Comparison of ENCODE assay signal across 8 mouse cellular contexts in genomic region chr5:113372995-113373950, GRCm38 (mm10). TPM values are rescaled to one million over a fixed set of nuclear protein-coding genes. Genes with fewer than 3 reads are reported as not detected.
A peak's percentile ranks its signal among the peaks of the same experiment; 100 is the strongest.
DNase-seq lines count a peak whose midpoint lies in the region; ATAC-seq and TF ChIP-seq lines count a peak whose summit lies in the region.

No protein-coding gene starts in this region.

- intact Hi-C loops in left cerebral cortex, adult 2 months (cut with DNase I), result loop anchor here (1.0 to 10.0 kb wide), 3 partner anchors 172 to 351 kb away; partner anchors contain the start of gene 1700069L16Rik

- peak; percentile 67 for DNase-seq in adrenal gland, postnatal 10 days
- no peak for DNase-seq in adrenal gland, adult 2 months
- DNase-seq in cerebellum, adult 11 months, result peak; percentile 81
- peak; percentile 79 to 88 for DNase-seq in left cerebral cortex, adult 2 months (ENCODE audit: extremely low spot score in 1 of 2, low spot score in 2 of 2)

- peak overlapping the region; percentile 62 for H3K27ac ChIP-seq in forebrain, embryonic 15.5 days (replicated peaks)
- H3K27ac ChIP-seq in hindbrain, embryonic 16.5 days (ENCODE audit: low read depth, low read length), result peak overlapping the region; percentile 4; the same call in 1 of the 2 replicates
- H3K27ac ChIP-seq in left cerebral cortex, adult 2 months, result peak overlapping the region; percentile 33; the same call in 1 of the 2 replicates
- peak overlapping the region; percentile 58 for H3K27ac ChIP-seq in midbrain, embryonic 12.5 days (replicated peaks)
- H3K27ac ChIP-seq in stomach, embryonic 15.5 days, result no peak overlapping the region

- H3K4me2 ChIP-seq in forebrain, embryonic 15.5 days (replicated peaks), result peak overlapping the region; percentile 64
- peak overlapping the region; percentile 50 for H3K4me2 ChIP-seq in hindbrain, embryonic 16.5 days (ENCODE audit: low read length)
- H3K4me2 ChIP-seq in midbrain, embryonic 12.5 days (replicated peaks), result peak overlapping the region; percentile 61
- H3K4me2 ChIP-seq in stomach, embryonic 15.5 days, result peak overlapping the region; percentile 42

- no peaks in the 10 kb centered on the region for H3K27me3 ChIP-seq in forebrain, embryonic 15.5 days
- no peaks in the 10 kb centered on the region for H3K27me3 ChIP-seq in hindbrain, embryonic 16.5 days (replicated peaks; ENCODE audit: control insufficient read depth, insufficient read depth, low read length)
- H3K27me3 ChIP-seq in midbrain, embryonic 12.5 days, result peaks cover 8% of the 10 kb centered on the region; the same call in 1 of the 2 replicates
- 0 out of 2 replicates have a peak, but pooled peaks cover 6% of the 10 kb centered on the region for H3K27me3 ChIP-seq in stomach, embryonic 15.5 days (replicated peaks)

- peak overlapping the region; percentile 48 for H3K9ac ChIP-seq in forebrain, embryonic 15.5 days (replicated peaks)
- H3K9ac ChIP-seq in hindbrain, embryonic 16.5 days (ENCODE audit: low read depth, low read length), result peak overlapping the region; percentile 33
- H3K9ac ChIP-seq in midbrain, embryonic 12.5 days (replicated peaks), result peak overlapping the region; percentile 58
- no peak overlapping the region for H3K9ac ChIP-seq in stomach, embryonic 15.5 days

- ATAC-seq in forebrain, embryonic 15.5 days (replicated peaks), result peak; percentile 81
- peak; percentile 71 for ATAC-seq in hindbrain, embryonic 16.5 days
- peak; percentile 30; the same call in 1 of the 2 replicates for ATAC-seq in midbrain, embryonic 12.5 days (ENCODE audit: low FRiP score, low read depth)
- no peak for ATAC-seq in stomach, embryonic 15.5 days (ENCODE audit: insufficient read depth, low FRiP score, low read depth)

- peaks cover 10% of the 10 kb centered on the region for H3K4me1 ChIP-seq in forebrain, embryonic 15.5 days
- H3K4me1 ChIP-seq in hindbrain, embryonic 16.5 days (ENCODE audit: control insufficient read depth, insufficient read depth, low read depth, low read length), result peaks cover 9% of the 10 kb centered on the region
- H3K4me1 ChIP-seq in midbrain, embryonic 12.5 days, result peaks cover 13% of the 10 kb centered on the region
- 0 out of 2 replicates have a peak, but pooled peaks cover 6% of the 10 kb centered on the region for H3K4me1 ChIP-seq in stomach, embryonic 15.5 days

- H3K9me3 ChIP-seq in forebrain, embryonic 15.5 days, result no peaks in the 10 kb centered on the region
- no peaks in the 10 kb centered on the region for H3K9me3 ChIP-seq in hindbrain, embryonic 16.5 days (ENCODE audit: control insufficient read depth, low read length)
- no peaks in the 10 kb centered on the region for H3K9me3 ChIP-seq in midbrain, embryonic 12.5 days
- no peaks in the 10 kb centered on the region for H3K9me3 ChIP-seq in stomach, embryonic 15.5 days

- WGBS in forebrain, embryonic 15.5 days, result 1% methylated on average over 33 of the region's 33 CpGs
- WGBS in hindbrain, embryonic 16.5 days, result 1% methylated on average over 33 of the region's 33 CpGs
- WGBS in midbrain, embryonic 12.5 days, result 4% methylated on average over 33 of the region's 33 CpGs
- 5% methylated on average over 33 of the region's 33 CpGs for WGBS in stomach, embryonic 15.5 days

- no peaks in the 10 kb centered on the region for H3K36me3 ChIP-seq in forebrain, embryonic 15.5 days
- no peaks in the 10 kb centered on the region for H3K36me3 ChIP-seq in hindbrain, embryonic 16.5 days (ENCODE audit: control insufficient read depth, insufficient read depth, low read length)
- H3K36me3 ChIP-seq in midbrain, embryonic 12.5 days, result no peaks in the 10 kb centered on the region
- no peaks in the 10 kb centered on the region for H3K36me3 ChIP-seq in stomach, embryonic 15.5 days

- peak overlapping the region; percentile 41 for H3K4me3 ChIP-seq in forebrain, embryonic 15.5 days
- H3K4me3 ChIP-seq in hindbrain, embryonic 16.5 days (ENCODE audit: low read length), result peak overlapping the region; percentile 22
- peak overlapping the region; percentile 49 for H3K4me3 ChIP-seq in left cerebral cortex, adult 2 months
- H3K4me3 ChIP-seq in midbrain, embryonic 12.5 days, result peak overlapping the region; percentile 40
- 0 out of 2 replicates have a peak overlapping the region, but pooled peaks have one; percentile 11 for H3K4me3 ChIP-seq in stomach, embryonic 15.5 days (replicated peaks)

- TF ChIP-seq CTCF in left cerebral cortex, adult 2 months (IDR thresholded peaks at IDR 0.05), result peak; percentile 94

RNA-seq across cellular contexts. Expression of gene Aym1, which starts 16.2 kb away (rescaled TPM):
- not detected for total RNA-seq in adrenal gland, postnatal 10 days (2021)
- not detected for total RNA-seq in adrenal gland, adult 2 months (2021)
- polyA plus RNA-seq in adrenal gland, adult 2 months (2012; rRNA removed), result not detected in 2 replicates
- not detected in 2 replicates for polyA plus RNA-seq in forebrain, embryonic 15.5 days (2015; fragmentation: Nextera tagmentation; extraction: Ambion mirVana)
- not detected in 2 replicates for polyA plus RNA-seq in hindbrain, embryonic 16.5 days (2015; fragmentation: Nextera tagmentation; extraction: Ambion mirVana)
- not detected for total RNA-seq in left cerebral cortex, adult 2 months (2021)
- not detected in 2 replicates for polyA plus RNA-seq in midbrain, embryonic 12.5 days (2016; fragmentation: Nextera tagmentation; extraction: Ambion mirVana)
- not detected in 2 replicates for polyA plus RNA-seq in stomach, embryonic 15.5 days (2015; fragmentation: Nextera tagmentation; extraction: Ambion mirVana)
